Mouse (Mus musculus): ENCODE data around the gene Vpreb3. TPM values are rescaled to one million over a fixed set of nuclear protein-coding genes. Genes with fewer than 3 reads are reported as not detected.

Vpreb3 gene
- total RNA-seq, 2 experiments from 2014 or later: not detected

- no peak for DNase-seq (ENCODE audit: low spot score in 2 of 2)
- intact Hi-C loops (cut with DNase I): no loop called here
Observed at GRCm38 (mm10) chr10:75930304-75930703, 12.6 kb upstream of the Vpreb3 start.

DNA sequence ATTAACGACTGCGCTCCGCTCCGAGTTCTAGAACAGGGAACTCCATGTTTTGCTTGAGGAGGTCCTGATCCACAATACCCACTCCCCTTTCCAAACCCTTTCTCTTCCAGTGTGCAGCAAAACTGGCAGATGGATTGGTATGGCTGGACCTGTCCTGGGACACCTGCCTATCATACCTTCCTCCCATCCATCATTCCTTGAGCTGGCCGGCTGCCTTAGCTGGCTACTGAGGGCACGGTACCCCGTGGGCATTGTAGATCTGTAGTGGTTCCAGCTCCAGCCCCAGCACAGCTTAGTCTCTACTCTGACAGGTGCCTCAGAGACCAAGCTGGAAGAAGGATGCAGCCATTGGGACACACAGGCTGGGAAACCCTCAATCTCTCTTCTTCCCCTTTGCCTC lies 11.5 kb upstream of the Vpreb3 start:
- DNase-seq (ENCODE audit: low spot score in 2 of 2): no peak
- intact Hi-C loops (cut with DNase I): no loop called here

DNA sequence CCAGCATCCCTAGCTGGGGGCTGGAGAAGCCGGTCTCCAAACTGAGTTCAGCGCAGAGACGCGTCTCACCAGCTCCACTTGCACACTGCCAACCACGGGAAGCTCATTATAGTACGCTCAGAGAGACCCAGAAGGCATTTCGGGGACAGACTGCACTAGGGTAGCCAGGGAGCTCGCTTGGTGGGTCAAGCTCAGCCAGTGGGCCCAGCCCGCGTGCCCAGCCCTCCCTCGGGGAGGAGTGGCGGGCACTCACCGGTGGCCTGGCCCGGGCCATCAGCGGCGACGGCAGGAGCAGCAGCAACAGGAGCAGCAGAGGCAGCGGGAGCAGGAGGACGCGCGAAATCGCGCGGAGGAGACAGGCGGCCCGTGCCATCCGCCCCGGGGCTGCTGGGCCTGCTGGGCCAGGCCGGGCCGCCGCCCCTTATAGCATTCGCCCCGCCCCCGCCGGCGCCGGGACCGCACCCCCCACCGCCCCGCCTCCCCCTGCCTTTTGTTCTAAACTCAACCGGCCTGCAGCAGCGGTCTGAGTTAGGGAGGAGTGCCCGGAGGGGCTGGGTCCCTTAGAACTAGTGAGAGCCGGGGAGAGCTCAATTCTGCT lies 10.7 kb upstream of the Vpreb3 start:
- DNase-seq (ENCODE audit: low spot score in 2 of 2): no peak
- intact Hi-C loops (cut with DNase I): no loop called here

DNA sequence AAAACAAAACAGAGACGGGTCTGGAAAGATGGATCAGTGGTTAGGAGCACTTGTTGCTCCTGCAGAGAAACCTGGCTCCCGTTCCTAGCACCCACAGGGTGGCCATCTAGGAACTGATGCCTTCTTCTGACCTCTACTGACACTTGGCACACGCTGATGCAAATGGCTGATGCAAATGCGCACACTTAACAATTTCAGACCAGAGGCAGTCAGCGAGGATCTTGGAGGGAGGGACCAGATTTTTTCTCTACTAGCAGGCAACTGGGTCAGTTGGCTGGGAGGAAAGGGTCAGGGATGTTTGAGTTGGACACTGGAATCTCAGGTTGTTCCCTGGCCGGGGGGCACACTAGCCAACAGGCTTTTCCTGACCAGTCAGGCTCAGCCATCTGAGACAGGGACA lies 10.0 kb upstream of the Vpreb3 start, which contains the start of gene Chchd10:
Gene Chchd10, plus strand, starts transcription at position 240 of the 400 bp plus-strand sequence.
- intact Hi-C loops (cut with DNase I): no loop called here
- DNase-seq (ENCODE audit: low spot score in 2 of 2): no peak

- intact Hi-C loops (cut with DNase I): no loop called here
- no peak for DNase-seq (ENCODE audit: low spot score in 2 of 2)
Observed at GRCm38 (mm10) chr10:75934991-75935390, 7.9 kb upstream of the Vpreb3 start.

DNA sequence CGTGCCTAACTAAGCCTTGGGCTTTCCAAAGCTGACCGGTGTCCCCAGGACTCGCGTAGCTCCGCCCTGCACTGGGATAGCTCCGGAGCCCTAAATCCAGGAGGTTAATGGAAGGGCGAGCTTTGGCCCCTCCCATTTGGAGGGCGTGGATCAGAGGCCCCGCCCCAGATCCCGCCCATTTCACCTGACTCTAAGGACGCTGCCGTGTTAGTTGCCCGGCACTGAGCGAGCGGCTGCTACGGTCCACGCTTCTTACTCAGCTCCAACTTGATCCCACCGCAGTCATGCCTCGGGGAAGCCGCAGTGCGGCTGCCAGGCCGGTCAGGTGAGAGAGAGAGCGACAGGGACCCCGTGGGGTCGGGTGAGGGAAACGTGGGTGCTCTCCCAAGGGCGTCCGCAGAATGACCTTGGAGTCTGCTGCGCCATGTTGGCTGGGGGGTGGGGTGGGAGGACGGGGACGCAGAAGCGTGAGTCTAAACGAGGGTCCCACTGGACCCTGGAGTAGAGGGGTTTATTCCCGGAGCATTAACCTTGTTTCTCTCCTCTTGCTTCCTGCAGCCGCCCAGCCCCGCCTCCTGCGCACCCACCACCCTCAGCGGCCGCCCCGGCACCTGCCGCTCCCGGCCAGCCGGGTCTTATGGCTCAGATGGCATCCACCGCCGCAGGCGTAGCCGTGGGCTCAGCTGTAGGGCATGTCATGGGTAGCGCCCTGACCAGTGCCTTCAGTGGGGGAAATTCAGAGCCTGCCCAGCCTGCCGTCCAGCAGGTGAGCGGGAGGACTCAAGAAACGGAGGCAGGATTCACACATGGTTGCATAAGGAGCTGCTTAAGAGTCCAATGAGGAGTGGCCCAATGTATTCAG lies 6.9 kb upstream of the Vpreb3 start, which contains the start of gene Mmp11:
Gene Mmp11, minus strand, starts transcription at position 817 of the 862 bp plus-strand sequence.
- peak; percentile 67 to 69 for DNase-seq (ENCODE audit: low spot score in 2 of 2)
- intact Hi-C loops (cut with DNase I): no loop called here

- no peak for DNase-seq (ENCODE audit: low spot score in 2 of 2)
- intact Hi-C loops (cut with DNase I): no loop called here
Observed at GRCm38 (mm10) chr10:75936909-75937667, 5.8 kb upstream of the Vpreb3 start.

DNA sequence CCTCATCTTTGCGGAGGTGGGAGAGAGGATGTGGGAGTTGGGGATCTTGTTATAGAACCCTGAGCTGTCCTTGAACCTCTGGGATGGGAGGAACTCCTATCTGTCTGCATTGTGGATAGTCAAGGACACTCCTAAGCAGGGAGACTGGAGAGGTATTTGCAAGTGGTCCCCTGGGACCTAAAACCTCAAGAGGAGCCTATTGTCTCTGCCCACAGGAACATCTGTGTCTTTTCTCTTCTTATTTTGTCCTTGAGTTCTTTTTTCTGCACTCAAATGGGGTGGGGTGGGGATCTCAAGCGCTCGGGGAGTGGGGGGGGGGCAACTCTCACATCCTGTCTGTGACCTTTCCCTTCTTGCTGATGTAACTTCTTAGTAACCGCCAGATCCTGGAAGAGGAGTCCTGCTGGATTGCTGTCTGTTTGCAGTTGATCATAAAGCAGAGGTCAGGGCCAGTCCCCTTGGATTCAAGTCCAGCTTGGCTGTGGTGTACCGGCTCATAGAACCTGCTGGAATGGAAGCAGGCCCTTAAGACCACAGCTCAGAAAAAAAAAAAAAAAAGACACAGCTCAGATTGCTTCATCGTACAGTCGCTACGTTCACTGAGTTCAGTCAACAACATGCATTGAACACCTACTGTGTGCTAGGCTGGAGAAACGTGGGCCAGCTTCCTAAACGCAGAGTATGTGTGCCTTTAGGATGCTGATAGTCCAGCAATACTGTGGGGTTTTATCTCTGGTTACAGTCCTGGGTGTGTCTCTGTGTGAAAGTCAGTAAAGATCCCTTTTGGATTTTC lies 4.8 kb upstream of the Vpreb3 start:
- DNase-seq (ENCODE audit: low spot score in 2 of 2): no peak
- intact Hi-C loops (cut with DNase I): no loop called here

- DNase-seq (ENCODE audit: low spot score in 2 of 2): no peak
- intact Hi-C loops (cut with DNase I): no loop called here
Observed at GRCm38 (mm10) chr10:75939481-75940234, 3.2 kb upstream of the Vpreb3 start.

- no peak for DNase-seq (ENCODE audit: low spot score in 2 of 2)
- intact Hi-C loops (cut with DNase I): no loop called here
Observed at GRCm38 (mm10) chr10:75940520-75940919, 2.3 kb upstream of the Vpreb3 start, which contains the start of gene Gm867. TSS of gene Gm867 (minus strand) at chr10:75940672.

DNA sequence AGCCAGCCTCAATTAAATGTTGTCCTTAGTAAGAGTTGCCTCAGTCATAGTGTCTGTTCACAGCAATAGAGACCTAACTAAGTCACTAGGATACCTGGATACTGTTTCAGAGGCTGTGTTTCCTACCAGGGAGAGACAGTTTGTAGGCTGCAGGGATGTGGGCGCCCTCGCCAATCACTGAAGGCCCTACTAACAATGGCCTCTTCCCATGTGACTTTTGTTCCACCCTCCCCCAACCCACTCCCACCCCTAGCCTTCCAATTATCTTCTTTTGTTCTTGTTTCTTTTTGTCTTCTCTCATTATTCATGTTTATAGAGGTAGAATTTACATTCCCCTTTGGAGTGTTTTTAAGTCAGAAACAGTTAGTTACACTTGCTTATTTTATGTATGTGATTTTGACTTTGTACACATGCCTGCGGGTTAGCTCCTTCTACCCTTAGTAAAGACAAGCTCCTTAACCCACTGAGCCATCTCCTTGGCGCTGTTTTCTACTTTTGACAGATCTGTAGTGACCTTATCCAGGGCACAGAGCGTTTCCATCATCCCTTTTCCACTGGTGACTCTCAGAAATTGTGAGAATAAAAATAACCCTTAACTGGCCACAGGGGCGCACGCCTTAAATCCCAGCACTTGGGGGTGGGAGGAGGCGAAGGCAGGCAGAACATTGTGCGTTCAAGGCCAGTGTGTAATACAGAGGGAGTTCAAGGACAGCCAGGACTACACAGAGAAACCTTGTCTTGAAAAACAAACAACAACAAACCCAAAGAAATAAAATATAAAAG lies 1.6 kb upstream of the Vpreb3 start:
- intact Hi-C loops (cut with DNase I): no loop called here
- DNase-seq (ENCODE audit: low spot score in 2 of 2): no peak

GRCm38 (mm10) chr10:75944066-75944772 lies 1.4 kb downstream of the Vpreb3 start:
- peak in 1 of 2 experiments; percentile 52 for DNase-seq (ENCODE audit: low spot score in 2 of 2)

DNA sequence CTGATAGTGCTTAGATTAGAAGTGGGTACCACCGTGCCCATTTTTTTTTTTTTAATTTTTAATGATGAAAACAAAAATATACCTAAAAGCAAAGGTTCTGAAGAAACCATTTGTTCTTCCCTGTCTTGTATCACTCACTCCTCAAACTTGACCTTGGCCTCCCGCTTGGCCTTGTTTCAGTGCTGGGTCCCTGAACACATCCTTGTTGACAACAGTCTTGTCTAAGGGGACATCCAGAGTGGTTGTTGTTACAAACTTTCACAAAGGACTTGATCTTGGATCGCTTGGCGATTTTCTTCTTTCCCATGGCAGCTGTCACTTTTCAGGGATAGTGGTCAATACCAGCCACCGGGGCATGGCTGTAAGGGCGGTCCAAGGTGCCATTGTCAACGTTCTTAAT lies 2.4 kb downstream of the Vpreb3 start:
- intact Hi-C loops (cut with DNase I): no loop called here
- DNase-seq (ENCODE audit: low spot score in 2 of 2): no peak

More at GRCm38 (mm10) chr10:75944066-75944772, 1.4 kb downstream of the Vpreb3 start:
- intact Hi-C loops (cut with DNase I): no loop called here

DNA sequence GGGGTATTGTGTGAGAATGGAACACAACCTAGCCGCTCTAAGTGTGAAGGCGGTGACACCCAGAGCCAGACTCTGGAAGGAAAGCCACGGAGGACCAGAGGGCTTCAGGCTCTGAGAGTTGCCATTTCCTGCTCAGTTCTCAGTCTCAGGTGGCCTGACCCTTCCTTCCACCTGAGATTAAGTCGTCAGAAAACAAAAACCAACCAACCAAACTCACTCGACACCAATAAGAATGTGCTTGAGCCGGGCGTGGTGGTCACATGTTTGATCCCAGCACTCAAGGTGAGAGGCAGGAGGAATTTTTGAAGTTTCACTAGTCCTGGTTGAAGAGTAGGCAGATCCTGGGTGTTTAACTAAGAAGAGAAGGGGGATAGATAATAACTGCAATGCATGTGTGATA lies 3.0 kb downstream of the Vpreb3 start:
- no peak for DNase-seq (ENCODE audit: low spot score in 2 of 2)

DNA sequence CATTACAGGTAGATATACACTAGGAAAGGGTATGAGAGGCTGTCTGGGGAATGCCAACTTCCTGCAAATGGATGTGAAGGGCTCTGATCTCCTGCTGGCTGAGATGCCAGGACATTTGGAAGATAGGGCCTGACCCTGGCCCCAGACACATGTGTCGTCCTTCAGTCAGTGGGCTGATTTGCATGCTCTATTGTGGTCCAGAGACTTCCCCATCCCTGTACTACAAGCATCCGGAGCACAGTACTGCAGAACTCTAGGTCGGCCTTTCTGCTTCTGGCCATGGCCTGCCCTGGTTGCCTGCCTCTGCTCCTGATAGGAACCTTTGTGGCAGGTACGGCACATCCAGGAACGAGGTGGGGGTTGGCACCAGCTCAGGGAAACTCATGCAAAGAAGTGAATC lies 5.2 kb downstream of the Vpreb3 start:
- intact Hi-C loops (cut with DNase I): no loop called here

More for the DNA sequence above, 3.0 kb downstream of the Vpreb3 start:
- intact Hi-C loops (cut with DNase I): no loop called here

GRCm38 (mm10) chr10:75949053-75950045 lies 6.5 kb downstream of the Vpreb3 start:
- no peak for DNase-seq (ENCODE audit: low spot score in 2 of 2)
- intact Hi-C loops (cut with DNase I): loop anchor here (5.0 kb wide), 2 partner anchors 207 to 362 kb away; partner anchors contain the start of gene Ggt5

More for the DNA sequence above, 5.2 kb downstream of the Vpreb3 start:
- DNase-seq (ENCODE audit: low spot score in 2 of 2): no peak
